Mouse (Mus musculus): ENCODE measurements around the gene Gm28374.
"Not testable (repeated sequence)": the region's sequence is repeated elsewhere in the genome, so short reads cannot be mapped to it uniquely, and the experiment has no call there.

Gene Gm28374

GRCm38 (mm10) chr19:6057313-6058096 lies 24.6 kb downstream of the Gm28374 start, which contains the start of the genes Mrpl49 and Fau:
Gene Mrpl49, minus strand, starts transcription at chr19:6057785.
Gene Fau, plus strand, starts transcription at chr19:6057844.
- peak; percentile 99 for DNase-seq (ENCODE audit: low read depth, low spot score)

GRCm38 (mm10) chr19:6056696-6057095 lies 25.4 kb downstream of the Gm28374 start:
- DNase-seq (ENCODE audit: low read depth, low spot score): no peak

GRCm38 (mm10) chr19:6054296-6054695 lies 27.8 kb downstream of the Gm28374 start:
- DNase-seq (ENCODE audit: low read depth, low spot score): no peak

GRCm38 (mm10) chr19:6052516-6052915 lies 29.5 kb downstream of the Gm28374 start:
- DNase-seq (ENCODE audit: low read depth, low spot score): peak; percentile 0

- no peak for DNase-seq (ENCODE audit: low read depth, low spot score)
Observed at GRCm38 (mm10) chr19:6048681-6049410, 33.2 kb downstream of the Gm28374 start.

GRCm38 (mm10) chr19:6047899-6048166 lies 34.2 kb downstream of the Gm28374 start:
- no peak for DNase-seq (ENCODE audit: low read depth, low spot score)

GRCm38 (mm10) chr19:6047154-6047898 lies 34.7 kb downstream of the Gm28374 start:
- DNase-seq (ENCODE audit: low read depth, low spot score): no peak

GRCm38 (mm10) chr19:6046294-6047153 lies 35.5 kb downstream of the Gm28374 start, which contains the start of gene Syvn1:
Gene Syvn1, plus strand, starts transcription at chr19:6046576.
- peak; percentile 95 for DNase-seq (ENCODE audit: low read depth, low spot score)

GRCm38 (mm10) chr19:6045366-6046293 lies 36.4 kb downstream of the Gm28374 start:
- no peak for DNase-seq (ENCODE audit: low read depth, low spot score)

GRCm38 (mm10) chr19:6044102-6044501 lies 38.0 kb downstream of the Gm28374 start:
- not testable (repeated sequence) for DNase-seq (ENCODE audit: low read depth, low spot score)

- no peak for DNase-seq (ENCODE audit: low read depth, low spot score)
Observed at GRCm38 (mm10) chr19:6042293-6042692, 39.8 kb downstream of the Gm28374 start.

GRCm38 (mm10) chr19:6040002-6040401 lies 42.1 kb downstream of the Gm28374 start:
- no peak for DNase-seq (ENCODE audit: low read depth, low spot score)

- no peak for DNase-seq (ENCODE audit: low read depth, low spot score)
Observed at GRCm38 (mm10) chr19:6038326-6038725, 43.7 kb downstream of the Gm28374 start.

- DNase-seq (ENCODE audit: low read depth, low spot score): no peak
Observed at GRCm38 (mm10) chr19:6037695-6038094, 44.4 kb downstream of the Gm28374 start.

- no peak for DNase-seq (ENCODE audit: low read depth, low spot score)
Observed at GRCm38 (mm10) chr19:6035966-6036585, 46.0 kb downstream of the Gm28374 start.

- no peak for DNase-seq (ENCODE audit: low read depth, low spot score)
Observed at GRCm38 (mm10) chr19:6030520-6031280, 51.4 kb downstream of the Gm28374 start.

- DNase-seq (ENCODE audit: low read depth, low spot score): peak; percentile 69
Observed at GRCm38 (mm10) chr19:6029426-6029825, 52.6 kb downstream of the Gm28374 start.

GRCm38 (mm10) chr19:6028991-6029390 lies 53.1 kb downstream of the Gm28374 start:
- no peak for DNase-seq (ENCODE audit: low read depth, low spot score)

Data from ZHBTc4 (cell line).